Mouse (Mus musculus): ENCODE data around the gene Coa3. TPM values are rescaled to one million over a fixed set of nuclear protein-coding genes. Genes with fewer than 3 reads are reported as not detected.

Gene Coa3
- polyA plus RNA-seq, 1 experiment from 2014 or later, result 213 TPM

GRCm38 (mm10) chr11:101291231-101291630 is 12.3 kb upstream of the Coa3 start:
- WGBS, result 97% methylated on average over 8 of the region's 8 CpGs
- Histone ChIP-seq H3K9me3 (ENCODE audit: control insufficient read depth, low read length) (no peaks in the 10 kb centered on the region), H3K27me3 (ENCODE audit: control insufficient read depth, insufficient read depth, low read length) (no peaks in the 10 kb centered on the region), H3K4me2 (no peak overlapping the region), H3K27ac (ENCODE audit: low read depth, low read length) (no peak overlapping the region), H3K9ac (ENCODE audit: low read length) (no peak overlapping the region), H3K36me3 (ENCODE audit: control insufficient read depth, insufficient read depth, low read length) (peaks cover 6% of the 10 kb centered on the region; the same call in 1 of the 2 replicates), H3K4me3 (ENCODE audit: low read depth, low read length) (no peak overlapping the region), H3K4me1 (ENCODE audit: control insufficient read depth, insufficient read depth, low read length) (no peaks in the 10 kb centered on the region)
- DNase-seq (ENCODE audit: low spot score, missing footprints) (peak; percentile 31), ATAC-seq (ENCODE audit: low FRiP score) (no peak)

- ATAC-seq (ENCODE audit: low FRiP score) (no peak), DNase-seq (ENCODE audit: low spot score, missing footprints) (no peak)
- no peak overlapping the region for H3K4me2 ChIP-seq
- no peak overlapping the region for H3K27ac ChIP-seq (ENCODE audit: low read depth, low read length)
- no peak overlapping the region for H3K4me3 ChIP-seq (ENCODE audit: low read depth, low read length)
- no peaks in the 10 kb centered on the region; the same call in 1 of the 2 replicates for H3K4me1 ChIP-seq (ENCODE audit: control insufficient read depth, insufficient read depth, low read length)
- H3K9ac ChIP-seq (ENCODE audit: low read length), result no peak overlapping the region
- no peaks in the 10 kb centered on the region for H3K27me3 ChIP-seq (ENCODE audit: control insufficient read depth, insufficient read depth, low read length)
- H3K36me3 ChIP-seq (ENCODE audit: control insufficient read depth, insufficient read depth, low read length), result peaks cover 6% of the 10 kb centered on the region; the same call in 1 of the 2 replicates
- no peaks in the 10 kb centered on the region for H3K9me3 ChIP-seq (ENCODE audit: control insufficient read depth, low read length)
- WGBS, result 90% methylated on average over 9 of the region's 9 CpGs
These were observed 8.4 kb upstream of the Coa3 start for GRCm38 (mm10) chr11:101287306-101287705.

GRCm38 (mm10) chr11:101283805-101284204 is 4.9 kb upstream of the Coa3 start:
- Histone ChIP-seq H3K4me3 (ENCODE audit: low read depth, low read length) (no peak overlapping the region), H3K27ac (ENCODE audit: low read depth, low read length) (no peak overlapping the region), H3K4me1 (ENCODE audit: control insufficient read depth, insufficient read depth, low read length) (peaks cover 4% of the 10 kb centered on the region; the same call in 1 of the 2 replicates), H3K4me2 (no peak overlapping the region), H3K27me3 (ENCODE audit: control insufficient read depth, insufficient read depth, low read length) (no peaks in the 10 kb centered on the region; the same call in 1 of the 2 replicates), H3K9me3 (ENCODE audit: control insufficient read depth, low read length) (no peaks in the 10 kb centered on the region), H3K9ac (ENCODE audit: low read length) (no peak overlapping the region), H3K36me3 (ENCODE audit: control insufficient read depth, insufficient read depth, low read length) (0 out of 2 replicates have a peak, but pooled peaks cover 2% of the 10 kb centered on the region)
- ATAC-seq (ENCODE audit: low FRiP score) (no peak), DNase-seq (ENCODE audit: low spot score, missing footprints) (no peak)
- 70% methylated on average over 4 of the region's 4 CpGs for WGBS

GRCm38 (mm10) chr11:101282896-101283295 is 4.0 kb upstream of the Coa3 start:
- ATAC-seq (ENCODE audit: low FRiP score) (no peak), DNase-seq (ENCODE audit: low spot score, missing footprints) (no peak)
- H3K4me2 ChIP-seq, result no peak overlapping the region
- no peak overlapping the region for H3K27ac ChIP-seq (ENCODE audit: low read depth, low read length)
- WGBS, result 34% methylated on average over 5 of the region's 5 CpGs
- no peaks in the 10 kb centered on the region for H3K9me3 ChIP-seq (ENCODE audit: control insufficient read depth, low read length)
- H3K9ac ChIP-seq (ENCODE audit: low read length), result no peak overlapping the region
- peaks cover 9% of the 10 kb centered on the region for H3K4me1 ChIP-seq (ENCODE audit: control insufficient read depth, insufficient read depth, low read length)
- no peaks in the 10 kb centered on the region for H3K36me3 ChIP-seq (ENCODE audit: control insufficient read depth, insufficient read depth, low read length)
- no peak overlapping the region for H3K4me3 ChIP-seq (ENCODE audit: low read depth, low read length)
- no peaks in the 10 kb centered on the region; the same call in 1 of the 2 replicates for H3K27me3 ChIP-seq (ENCODE audit: control insufficient read depth, insufficient read depth, low read length)

- Histone ChIP-seq H3K9me3 (ENCODE audit: control insufficient read depth, low read length) (no peaks in the 10 kb centered on the region), H3K27me3 (ENCODE audit: control insufficient read depth, insufficient read depth, low read length) (no peaks in the 10 kb centered on the region; the same call in 1 of the 2 replicates), H3K4me3 (ENCODE audit: low read depth, low read length) (no peak overlapping the region), H3K27ac (ENCODE audit: low read depth, low read length) (no peak overlapping the region), H3K36me3 (ENCODE audit: control insufficient read depth, insufficient read depth, low read length) (no peaks in the 10 kb centered on the region), H3K4me2 (no peak overlapping the region), H3K9ac (ENCODE audit: low read length) (no peak overlapping the region), H3K4me1 (ENCODE audit: control insufficient read depth, insufficient read depth, low read length) (peaks cover 17% of the 10 kb centered on the region)
- ATAC-seq (ENCODE audit: low FRiP score) (no peak), DNase-seq (ENCODE audit: low spot score, missing footprints) (peak; percentile 51)
- 55% methylated on average over 7 of the region's 7 CpGs for WGBS
These were observed 1.9 kb upstream of the Coa3 start for GRCm38 (mm10) chr11:101280837-101281236.

GRCm38 (mm10) chr11:101279193-101279569 is 267 bp upstream of the Coa3 start:
- no peak overlapping the region for H3K27ac ChIP-seq (ENCODE audit: low read depth, low read length)
- H3K4me1 ChIP-seq (ENCODE audit: control insufficient read depth, insufficient read depth, low read length), result peaks cover 17% of the 10 kb centered on the region
- DNase-seq (ENCODE audit: low spot score, missing footprints) (no peak), ATAC-seq (ENCODE audit: low FRiP score) (peak; percentile 51)
- peak overlapping the region; percentile 54 for H3K4me3 ChIP-seq (ENCODE audit: low read depth, low read length)
- no peaks in the 10 kb centered on the region; the same call in 1 of the 2 replicates for H3K27me3 ChIP-seq (ENCODE audit: control insufficient read depth, insufficient read depth, low read length)
- H3K9me3 ChIP-seq (ENCODE audit: control insufficient read depth, low read length), result no peaks in the 10 kb centered on the region
- H3K36me3 ChIP-seq (ENCODE audit: control insufficient read depth, insufficient read depth, low read length), result no peaks in the 10 kb centered on the region
- H3K4me2 ChIP-seq, result peak overlapping the region; percentile 36
- WGBS, result 62% methylated on average over 14 of the region's 14 CpGs
- H3K9ac ChIP-seq (ENCODE audit: low read length), result peak overlapping the region; percentile 21; the same call in 1 of the 2 replicates

GRCm38 (mm10) chr11:101277381-101278222 is 1.3 kb downstream of the Coa3 start:
- WGBS, result 81% methylated on average over 12 of the region's 12 CpGs
- no peaks in the 10 kb centered on the region for H3K36me3 ChIP-seq (ENCODE audit: control insufficient read depth, insufficient read depth, low read length)
- H3K9me3 ChIP-seq (ENCODE audit: control insufficient read depth, low read length), result no peaks in the 10 kb centered on the region
- H3K27ac ChIP-seq (ENCODE audit: low read depth, low read length), result no peak overlapping the region
- peak overlapping the region; percentile 87 for H3K4me2 ChIP-seq
- peak overlapping the region; percentile 54 for H3K4me3 ChIP-seq (ENCODE audit: low read depth, low read length)
- ATAC-seq (ENCODE audit: low FRiP score) (no peak), DNase-seq (ENCODE audit: low spot score, missing footprints) (peak; percentile 79)
- peak overlapping the region; percentile 76 for H3K9ac ChIP-seq (ENCODE audit: low read length)
- no peaks in the 10 kb centered on the region; the same call in 1 of the 2 replicates for H3K27me3 ChIP-seq (ENCODE audit: control insufficient read depth, insufficient read depth, low read length)
- peaks cover 17% of the 10 kb centered on the region for H3K4me1 ChIP-seq (ENCODE audit: control insufficient read depth, insufficient read depth, low read length)

- Histone ChIP-seq H3K4me3 (ENCODE audit: low read depth, low read length) (no peak overlapping the region), H3K27ac (ENCODE audit: low read depth, low read length) (no peak overlapping the region), H3K9me3 (ENCODE audit: control insufficient read depth, low read length) (no peaks in the 10 kb centered on the region), H3K36me3 (ENCODE audit: control insufficient read depth, insufficient read depth, low read length) (no peaks in the 10 kb centered on the region), H3K27me3 (ENCODE audit: control insufficient read depth, insufficient read depth, low read length) (no peaks in the 10 kb centered on the region; the same call in 1 of the 2 replicates), H3K4me2 (no peak overlapping the region; the same call in 1 of the 2 replicates), H3K4me1 (ENCODE audit: control insufficient read depth, insufficient read depth, low read length) (peaks cover 17% of the 10 kb centered on the region), H3K9ac (ENCODE audit: low read length) (no peak overlapping the region)
- WGBS, result 29% methylated on average over 27 of the region's 27 CpGs
- ATAC-seq (ENCODE audit: low FRiP score), result no peak
- DNase-seq (ENCODE audit: low spot score, missing footprints), result peak; percentile 82
These were observed 2.4 kb downstream of the Coa3 start for GRCm38 (mm10) chr11:101276319-101277070.

GRCm38 (mm10) chr11:101275309-101275708 is 3.6 kb downstream of the Coa3 start:
- WGBS, result 71% methylated on average over 4 of the region's 4 CpGs

More at GRCm38 (mm10) chr11:101275309-101275708, 3.6 kb downstream of the Coa3 start:
- no peak overlapping the region for H3K4me2 ChIP-seq
- H3K27me3 ChIP-seq (ENCODE audit: control insufficient read depth, insufficient read depth, low read length), result no peaks in the 10 kb centered on the region; the same call in 1 of the 2 replicates
- H3K4me1 ChIP-seq (ENCODE audit: control insufficient read depth, insufficient read depth, low read length), result peaks cover 17% of the 10 kb centered on the region
- no peaks in the 10 kb centered on the region for H3K36me3 ChIP-seq (ENCODE audit: control insufficient read depth, insufficient read depth, low read length)
- ATAC-seq (ENCODE audit: low FRiP score) (no peak), DNase-seq (ENCODE audit: low spot score, missing footprints) (no peak)
- H3K27ac ChIP-seq (ENCODE audit: low read depth, low read length), result no peak overlapping the region
- H3K9me3 ChIP-seq (ENCODE audit: control insufficient read depth, low read length), result no peaks in the 10 kb centered on the region
- no peak overlapping the region for H3K4me3 ChIP-seq (ENCODE audit: low read depth, low read length)
- no peak overlapping the region for H3K9ac ChIP-seq (ENCODE audit: low read length)

All from midbrain, embryonic 11.5 days (tissue).